Mouse (Mus musculus): ENCODE results near the gene Prl4a1. TPM values are rescaled to one million over a fixed set of nuclear protein-coding genes. Genes with fewer than 3 reads are reported as not detected.

Gene Prl4a1
- polyA plus RNA-seq (2012; ENCODE audit: low replicate concordance) = not detected in 2 replicates

DNA sequence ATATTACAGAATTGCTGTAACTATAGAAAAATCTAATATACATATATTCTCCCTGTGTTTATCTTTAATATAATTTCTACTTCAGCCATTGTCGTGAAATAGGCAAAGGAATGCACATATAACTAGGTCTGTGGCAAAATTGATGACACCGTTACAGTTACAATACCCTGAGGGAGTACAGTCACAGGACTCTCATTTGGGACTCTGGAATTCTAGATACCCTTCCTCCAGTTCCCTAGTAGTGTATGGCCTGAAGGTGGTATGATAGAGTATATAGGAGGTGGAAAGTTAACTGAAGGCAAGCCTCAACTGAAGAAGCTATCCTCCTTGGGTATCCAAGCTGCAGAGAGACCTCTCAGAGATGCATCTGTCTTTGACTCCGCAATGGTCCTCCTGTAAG is at the start of gene Prl4a1:
TSS of gene Prl4a1 (plus strand) at position 301 of the 400 bp plus-strand sequence.

Other genes with a start within 250 kb of the Prl4a1 start
- not detected in 2 replicates for gene Prl7c1, start 235.4 kb upstream of the Prl4a1 start, polyA plus RNA-seq (2012; ENCODE audit: low replicate concordance)
- gene Prl2a1, start 214.6 kb upstream of the Prl4a1 start, polyA plus RNA-seq (2012; ENCODE audit: low replicate concordance) = not detected in 2 replicates
- gene Prl2c1, start 166.9 kb upstream of the Prl4a1 start, polyA plus RNA-seq (2012; ENCODE audit: low replicate concordance) = not detected in 2 replicates
- gene Prl5a1, start 126.3 kb downstream of the Prl4a1 start, polyA plus RNA-seq (2012; ENCODE audit: low replicate concordance) = not detected in 2 replicates
- gene Gm11361, start 241.3 kb downstream of the Prl4a1 start, polyA plus RNA-seq (2012; ENCODE audit: low replicate concordance) = 11.6 and 127 TPM in 2 replicates